Mouse (Mus musculus) G1E (cell line): ENCODE data around the gene Gm45808.

Experiments
- CTCF ChIP-seq: IDR thresholded peaks from 2 replicates; pipeline ENCODE4 v1.5.1; 2012; ENCODE audit warnings: low read depth, low read length, inconsistent platforms, mixed read lengths
- GATA1 ChIP-seq: IDR thresholded peaks from 2 replicates; pipeline ENCODE4 v1.6.1; 2012; ENCODE audit warnings: borderline replicate concordance, low read length, inconsistent platforms, mixed read lengths
- POLR2AphosphoS5 ChIP-seq: IDR thresholded peaks from 2 replicates; pipeline ENCODE4 v1.6.1; 2012; ENCODE audit warnings: low read depth, low read length, inconsistent platforms; ENCODE audit not compliant: insufficient replicate concordance

- TF ChIP-seq POLR2AphosphoS5, result no peak
- TF ChIP-seq GATA1, result no peak
- TF ChIP-seq CTCF, result no peak
Measured at GRCm38 (mm10) chr7:45518618-45519017, 32.0 kb upstream of the Gm45808 start.
